Mouse (Mus musculus): ENCODE measurements around the gene Ppp4r1.

Ppp4r1 gene

GRCm38 (mm10) chr17:65782551-65783141, at the start of gene Ppp4r1:
TSS of gene Ppp4r1 (plus strand) at chr17:65782573.
- DNase-seq (ENCODE audit: extremely low spot score, low spot score) = peak; percentile 87

- DNase-seq (ENCODE audit: extremely low spot score, low spot score) = no peak
Observed at GRCm38 (mm10) chr17:65732666-65733065, 49.7 kb upstream of the Ppp4r1 start.

GRCm38 (mm10) chr17:65735088-65735487, 47.3 kb upstream of the Ppp4r1 start:
- DNase-seq (ENCODE audit: extremely low spot score, low spot score) = no peak

GRCm38 (mm10) chr17:65737175-65737574, 45.2 kb upstream of the Ppp4r1 start:
- DNase-seq (ENCODE audit: extremely low spot score, low spot score) = no peak

- DNase-seq (ENCODE audit: extremely low spot score, low spot score) = no peak
Observed at GRCm38 (mm10) chr17:65737622-65738021, 44.8 kb upstream of the Ppp4r1 start.

- no peak for DNase-seq (ENCODE audit: extremely low spot score, low spot score)
Observed at GRCm38 (mm10) chr17:65739874-65740725, 42.3 kb upstream of the Ppp4r1 start.

GRCm38 (mm10) chr17:65741565-65741964, 40.8 kb upstream of the Ppp4r1 start:
- no peak for DNase-seq (ENCODE audit: extremely low spot score, low spot score)

- DNase-seq (ENCODE audit: extremely low spot score, low spot score) = no peak
Observed at GRCm38 (mm10) chr17:65742245-65742905, 40.0 kb upstream of the Ppp4r1 start.

GRCm38 (mm10) chr17:65742969-65743368, 39.4 kb upstream of the Ppp4r1 start:
- DNase-seq (ENCODE audit: extremely low spot score, low spot score) = no peak

GRCm38 (mm10) chr17:65743664-65744330, 38.6 kb upstream of the Ppp4r1 start:
- DNase-seq (ENCODE audit: extremely low spot score, low spot score) = no peak

GRCm38 (mm10) chr17:65746314-65746713, 36.1 kb upstream of the Ppp4r1 start:
- no peak for DNase-seq (ENCODE audit: extremely low spot score, low spot score)

GRCm38 (mm10) chr17:65748997-65749396, 33.4 kb upstream of the Ppp4r1 start:
- no peak for DNase-seq (ENCODE audit: extremely low spot score, low spot score)

- no peak for DNase-seq (ENCODE audit: extremely low spot score, low spot score)
Observed at GRCm38 (mm10) chr17:65749803-65750202, 32.6 kb upstream of the Ppp4r1 start.

GRCm38 (mm10) chr17:65750301-65750700, 32.1 kb upstream of the Ppp4r1 start:
- DNase-seq (ENCODE audit: extremely low spot score, low spot score) = no peak

GRCm38 (mm10) chr17:65753130-65753529, 29.2 kb upstream of the Ppp4r1 start:
- no peak for DNase-seq (ENCODE audit: extremely low spot score, low spot score)

GRCm38 (mm10) chr17:65755857-65756256, 26.5 kb upstream of the Ppp4r1 start:
- no peak for DNase-seq (ENCODE audit: extremely low spot score, low spot score)

GRCm38 (mm10) chr17:65757150-65757549, 25.2 kb upstream of the Ppp4r1 start:
- DNase-seq (ENCODE audit: extremely low spot score, low spot score) = no peak

GRCm38 (mm10) chr17:65763221-65763620, 19.2 kb upstream of the Ppp4r1 start:
- DNase-seq (ENCODE audit: extremely low spot score, low spot score) = no peak

GRCm38 (mm10) chr17:65768486-65768885, 13.9 kb upstream of the Ppp4r1 start:
- DNase-seq (ENCODE audit: extremely low spot score, low spot score) = no peak

GRCm38 (mm10) chr17:65770982-65771915, 11.1 kb upstream of the Ppp4r1 start:
- DNase-seq (ENCODE audit: extremely low spot score, low spot score) = no peak
